Mouse (Mus musculus): ENCODE measurements around the gene Tlcd1.

DNA sequence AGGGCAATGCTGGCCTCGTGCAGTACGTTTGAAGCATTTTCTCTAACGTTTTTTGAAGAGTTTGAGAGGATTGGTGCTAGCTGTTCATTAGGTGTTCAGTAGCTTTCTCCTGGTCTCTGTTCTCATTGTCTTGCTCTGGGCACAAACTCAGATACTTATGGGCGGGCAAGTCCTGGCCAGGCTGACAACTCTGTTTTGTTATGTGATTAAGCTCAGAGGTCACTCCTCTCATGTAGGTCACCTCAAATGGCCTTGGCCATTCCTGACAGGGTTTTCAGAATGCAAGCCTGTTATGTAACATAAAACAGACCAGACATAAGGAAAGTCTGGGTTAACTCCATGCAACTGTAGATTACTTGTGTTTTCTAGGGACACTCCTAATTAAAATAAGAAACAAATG is 38.9 kb upstream of the Tlcd1 start:
- no peak for TF ChIP-seq POLR2A (IDR thresholded peaks at IDR 0.05; ENCODE audit: extremely low read depth, insufficient read depth, low read length)
- TF ChIP-seq CTCF (IDR thresholded peaks at IDR 0.05; ENCODE audit: low read depth, low read length), result no peak
